Mouse (Mus musculus): ENCODE measurements around the gene Sult1a1. TPM values are rescaled to one million over a fixed set of nuclear protein-coding genes. Genes with fewer than 3 reads are reported as not detected.
A peak's percentile ranks its signal among the peaks of the same experiment; 100 is the strongest.

Gene Sult1a1
- polyA plus RNA-seq, 1 experiment from 2014 or later = 3.5 TPM

- no peak overlapping the region for H3K4me2 ChIP-seq (ENCODE audit: low read length)
- peaks cover 50% of the 10 kb centered on the region for H3K36me3 ChIP-seq (ENCODE audit: control insufficient read depth, insufficient read depth, low read length)
- WGBS = 46% methylated on average over 8 of the region's 8 CpGs
- no peak overlapping the region for H3K27ac ChIP-seq (ENCODE audit: low read depth)
- H3K27me3 ChIP-seq (replicated peaks; ENCODE audit: control insufficient read depth, insufficient read depth, low read length) = no peaks in the 10 kb centered on the region
- H3K9ac ChIP-seq (ENCODE audit: low read length) = no peak overlapping the region
- peaks cover 4% of the 10 kb centered on the region; the same call in 1 of the 2 replicates for H3K4me1 ChIP-seq (replicated peaks; ENCODE audit: control insufficient read depth, insufficient read depth, low read length)
- DNase-seq (ENCODE audit: low spot score) (no peak), ATAC-seq (replicated peaks; ENCODE audit: low FRiP score, low TSS enrichment, low read depth) (no peak)
- no peaks in the 10 kb centered on the region for H3K9me3 ChIP-seq (ENCODE audit: control insufficient read depth, low read length)
- H3K4me3 ChIP-seq (ENCODE audit: low read depth, low read length) = no peak overlapping the region
These were observed 12.6 kb downstream of the Sult1a1 start for GRCm38 (mm10) chr7:126663646-126664045.

- WGBS = 92% methylated on average over 3 of the region's 3 CpGs
- Histone ChIP-seq H3K4me2 (ENCODE audit: low read length) (no peak overlapping the region), H3K9me3 (ENCODE audit: control insufficient read depth, low read length) (no peaks in the 10 kb centered on the region), H3K27me3 (replicated peaks; ENCODE audit: control insufficient read depth, insufficient read depth, low read length) (no peaks in the 10 kb centered on the region), H3K27ac (ENCODE audit: low read depth) (no peak overlapping the region), H3K36me3 (ENCODE audit: control insufficient read depth, insufficient read depth, low read length) (peaks cover 28% of the 10 kb centered on the region), H3K9ac (ENCODE audit: low read length) (no peak overlapping the region), H3K4me1 (replicated peaks; ENCODE audit: control insufficient read depth, insufficient read depth, low read length) (peaks cover 4% of the 10 kb centered on the region; the same call in 1 of the 2 replicates), H3K4me3 (ENCODE audit: low read depth, low read length) (no peak overlapping the region)
- no peak for DNase-seq (ENCODE audit: low spot score)
- ATAC-seq (replicated peaks; ENCODE audit: low FRiP score, low TSS enrichment, low read depth) = no peak
These were observed 16.5 kb downstream of the Sult1a1 start for GRCm38 (mm10) chr7:126659771-126660170.

GRCm38 (mm10) chr7:126657522-126657921, 18.7 kb downstream of the Sult1a1 start:
- Histone ChIP-seq H3K36me3 (ENCODE audit: control insufficient read depth, insufficient read depth, low read length) (peaks cover 9% of the 10 kb centered on the region), H3K4me1 (replicated peaks; ENCODE audit: control insufficient read depth, insufficient read depth, low read length) (no peaks in the 10 kb centered on the region), H3K9me3 (ENCODE audit: control insufficient read depth, low read length) (no peaks in the 10 kb centered on the region), H3K9ac (ENCODE audit: low read length) (no peak overlapping the region), H3K4me3 (ENCODE audit: low read depth, low read length) (no peak overlapping the region), H3K4me2 (ENCODE audit: low read length) (no peak overlapping the region), H3K27me3 (replicated peaks; ENCODE audit: control insufficient read depth, insufficient read depth, low read length) (no peaks in the 10 kb centered on the region), H3K27ac (ENCODE audit: low read depth) (no peak overlapping the region)
- no peak for ATAC-seq (replicated peaks; ENCODE audit: low FRiP score, low TSS enrichment, low read depth)
- 89% methylated on average over 1 of the region's 1 CpGs for WGBS
- DNase-seq (ENCODE audit: low spot score) = no peak

GRCm38 (mm10) chr7:126655695-126656094, 20.5 kb downstream of the Sult1a1 start:
- 0 out of 2 replicates have a peak, but pooled peaks cover 4% of the 10 kb centered on the region for H3K36me3 ChIP-seq (ENCODE audit: control insufficient read depth, insufficient read depth, low read length)
- DNase-seq (ENCODE audit: low spot score) = no peak
- 87% methylated on average over 3 of the region's 3 CpGs for WGBS
- no peaks in the 10 kb centered on the region for H3K27me3 ChIP-seq (replicated peaks; ENCODE audit: control insufficient read depth, insufficient read depth, low read length)
- H3K9me3 ChIP-seq (ENCODE audit: control insufficient read depth, low read length) = no peaks in the 10 kb centered on the region
- no peak for ATAC-seq (replicated peaks; ENCODE audit: low FRiP score, low TSS enrichment, low read depth)
- no peak overlapping the region for H3K9ac ChIP-seq (ENCODE audit: low read length)
- no peak overlapping the region for H3K4me3 ChIP-seq (ENCODE audit: low read depth, low read length)
- no peaks in the 10 kb centered on the region for H3K4me1 ChIP-seq (replicated peaks; ENCODE audit: control insufficient read depth, insufficient read depth, low read length)
- H3K27ac ChIP-seq (ENCODE audit: low read depth) = no peak overlapping the region
- no peak overlapping the region for H3K4me2 ChIP-seq (ENCODE audit: low read length)

GRCm38 (mm10) chr7:126653991-126654390, 22.2 kb downstream of the Sult1a1 start:
- 84% methylated on average over 2 of the region's 2 CpGs for WGBS
- peaks cover 3% of the 10 kb centered on the region; the same call in 1 of the 2 replicates for H3K4me1 ChIP-seq (replicated peaks; ENCODE audit: control insufficient read depth, insufficient read depth, low read length)
- H3K27me3 ChIP-seq (replicated peaks; ENCODE audit: control insufficient read depth, insufficient read depth, low read length) = no peaks in the 10 kb centered on the region
- H3K4me2 ChIP-seq (ENCODE audit: low read length) = no peak overlapping the region
- no peak overlapping the region for H3K4me3 ChIP-seq (ENCODE audit: low read depth, low read length)
- DNase-seq (ENCODE audit: low spot score) (no peak), ATAC-seq (replicated peaks; ENCODE audit: low FRiP score, low TSS enrichment, low read depth) (no peak)
- H3K9ac ChIP-seq (ENCODE audit: low read length) = no peak overlapping the region
- no peak overlapping the region for H3K27ac ChIP-seq (ENCODE audit: low read depth)
- 0 out of 2 replicates have a peak, but pooled peaks cover 4% of the 10 kb centered on the region for H3K36me3 ChIP-seq (ENCODE audit: control insufficient read depth, insufficient read depth, low read length)
- no peaks in the 10 kb centered on the region for H3K9me3 ChIP-seq (ENCODE audit: control insufficient read depth, low read length)

- no peak overlapping the region for H3K9ac ChIP-seq (ENCODE audit: low read length)
- H3K27ac ChIP-seq (ENCODE audit: low read depth) = no peak overlapping the region
- H3K4me2 ChIP-seq (ENCODE audit: low read length) = no peak overlapping the region
- H3K4me3 ChIP-seq (ENCODE audit: low read depth, low read length) = no peak overlapping the region
- DNase-seq (ENCODE audit: low spot score) (no peak), ATAC-seq (replicated peaks; ENCODE audit: low FRiP score, low TSS enrichment, low read depth) (peak; percentile 50)
- 34% methylated on average over 2 of the region's 2 CpGs for WGBS
- peaks cover 8% of the 10 kb centered on the region; the same call in 1 of the 2 replicates for H3K4me1 ChIP-seq (replicated peaks; ENCODE audit: control insufficient read depth, insufficient read depth, low read length)
- H3K27me3 ChIP-seq (replicated peaks; ENCODE audit: control insufficient read depth, insufficient read depth, low read length) = no peaks in the 10 kb centered on the region
- H3K36me3 ChIP-seq (ENCODE audit: control insufficient read depth, insufficient read depth, low read length) = no peaks in the 10 kb centered on the region
- no peaks in the 10 kb centered on the region for H3K9me3 ChIP-seq (ENCODE audit: control insufficient read depth, low read length)
These were observed 25.4 kb downstream of the Sult1a1 start for GRCm38 (mm10) chr7:126650852-126651251.

GRCm38 (mm10) chr7:126649231-126650051, 26.8 kb downstream of the Sult1a1 start, which contains the start of gene Sgf29:
Gene Sgf29, plus strand, starts transcription at chr7:126649309.
- ATAC-seq (replicated peaks; ENCODE audit: low FRiP score, low TSS enrichment, low read depth) (peak; percentile 94), DNase-seq (ENCODE audit: low spot score) (peak; percentile 97)
- H3K9ac ChIP-seq (ENCODE audit: low read length) = peak within 1 kb of the TSS; percentile 74
- peak within 1 kb of the TSS; percentile 87 for H3K27ac ChIP-seq (ENCODE audit: low read depth)
- peak within 1 kb of the TSS; percentile 78 for H3K4me3 ChIP-seq (ENCODE audit: low read depth, low read length)
- H3K36me3 ChIP-seq (ENCODE audit: control insufficient read depth, insufficient read depth, low read length) = no peaks in the 10 kb centered on the region
- no peaks in the 10 kb centered on the region for H3K27me3 ChIP-seq (replicated peaks; ENCODE audit: control insufficient read depth, insufficient read depth, low read length)
- no peaks in the 10 kb centered on the region for H3K9me3 ChIP-seq (ENCODE audit: control insufficient read depth, low read length)
- H3K4me2 ChIP-seq (ENCODE audit: low read length) = peak within 1 kb of the TSS; percentile 82
- 2% methylated on average over 56 of the region's 57 CpGs for WGBS
- peaks cover 8% of the 10 kb centered on the region; the same call in 1 of the 2 replicates for H3K4me1 ChIP-seq (replicated peaks; ENCODE audit: control insufficient read depth, insufficient read depth, low read length)

GRCm38 (mm10) chr7:126648486-126648885, 27.7 kb downstream of the Sult1a1 start:
- Histone ChIP-seq H3K9ac (ENCODE audit: low read length) (no peak overlapping the region), H3K4me3 (ENCODE audit: low read depth, low read length) (peak overlapping the region; percentile 78; the same call in 1 of the 2 replicates), H3K4me2 (ENCODE audit: low read length) (peak overlapping the region; percentile 82), H3K4me1 (replicated peaks; ENCODE audit: control insufficient read depth, insufficient read depth, low read length) (peaks cover 8% of the 10 kb centered on the region; the same call in 1 of the 2 replicates), H3K27ac (ENCODE audit: low read depth) (no peak overlapping the region), H3K9me3 (ENCODE audit: control insufficient read depth, low read length) (no peaks in the 10 kb centered on the region), H3K36me3 (ENCODE audit: control insufficient read depth, insufficient read depth, low read length) (no peaks in the 10 kb centered on the region), H3K27me3 (replicated peaks; ENCODE audit: control insufficient read depth, insufficient read depth, low read length) (no peaks in the 10 kb centered on the region)
- WGBS = 79% methylated on average over 4 of the region's 4 CpGs
- no peak for ATAC-seq (replicated peaks; ENCODE audit: low FRiP score, low TSS enrichment, low read depth)
- DNase-seq (ENCODE audit: low spot score) = no peak

All from intestine, embryonic 14.5 days (tissue).